Mouse (Mus musculus): ENCODE results near the gene R3hdm4. TPM values are rescaled to one million over a fixed set of nuclear protein-coding genes. Genes with fewer than 3 reads are reported as not detected.

R3hdm4 gene
- 1.5 TPM for polyA plus RNA-seq (2014; fragmentation: Illumina TruSeq; extraction: RNeasy Lipid Tissue Mini Kit (QIAGEN cat#74804); ENCODE audit: low replicate concordance)

DNA sequence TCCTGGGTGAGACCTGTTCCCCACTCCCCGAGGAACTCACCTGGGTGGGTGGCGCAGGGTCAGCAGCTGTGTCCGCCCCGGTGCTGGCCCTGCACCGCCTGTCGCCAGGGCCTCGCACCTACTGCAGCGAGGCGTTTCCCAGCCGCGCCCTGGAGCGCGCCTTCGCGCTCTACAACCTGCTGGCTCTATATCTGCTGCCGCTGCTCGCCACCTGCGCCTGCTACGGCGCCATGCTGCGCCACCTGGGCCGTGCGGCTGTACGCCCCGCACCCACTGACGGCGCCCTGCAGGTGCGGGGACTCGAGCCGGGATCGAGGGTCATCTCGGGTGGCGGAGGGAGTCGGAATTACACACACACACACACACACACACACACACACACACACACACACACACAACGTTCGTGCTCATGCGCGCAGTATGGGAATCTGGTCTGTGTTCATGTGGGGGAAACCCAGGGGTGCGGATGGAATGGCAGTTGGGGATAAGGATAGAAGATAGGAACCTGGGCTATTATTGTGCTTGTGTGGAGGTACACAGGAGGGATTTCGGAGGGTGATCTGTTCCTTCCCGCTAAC lies at the start of gene R3hdm4:
R3hdm4 (minus strand) TSS at position 251 of the 578 bp plus-strand sequence.

DNA sequence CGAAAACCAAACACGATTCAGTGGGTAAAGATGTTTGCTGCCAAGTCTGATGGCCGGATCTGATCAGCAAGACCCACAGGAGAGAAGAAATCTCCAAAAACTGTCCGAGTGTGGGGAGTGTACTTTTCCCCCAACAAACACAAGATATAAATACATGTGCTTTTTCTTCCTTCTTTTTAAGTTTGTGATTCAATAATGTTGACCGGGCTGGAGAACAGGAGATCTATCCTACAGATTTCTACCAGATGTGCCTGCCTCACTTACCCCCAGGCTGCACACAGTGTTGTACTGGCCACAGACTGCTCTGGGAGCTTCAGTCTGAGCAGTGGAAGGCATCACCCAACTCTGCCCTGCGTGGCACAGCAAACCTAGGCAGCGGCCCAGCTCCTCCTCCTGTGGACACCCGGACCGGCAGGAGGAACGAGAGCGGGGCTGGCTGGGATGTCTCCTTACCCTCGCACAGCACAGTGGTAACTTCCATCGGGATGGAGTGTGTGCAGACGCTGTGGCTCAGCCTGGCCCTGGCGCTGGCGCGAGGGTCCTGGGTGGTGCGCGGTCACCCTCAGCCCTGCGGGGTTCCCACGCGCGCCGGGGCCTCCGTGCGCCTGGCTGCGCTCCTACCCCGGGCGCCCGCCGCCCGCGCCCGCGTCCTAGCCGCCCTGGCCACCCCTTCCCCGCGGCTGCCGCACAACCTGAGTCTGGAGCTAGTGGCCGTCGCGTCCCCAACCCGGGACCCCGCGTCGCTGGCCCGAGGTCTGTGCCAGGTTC lies 49.6 kb upstream of the R3hdm4 start, which contains the start of gene Grin3b:
Grin3b (plus strand) TSS at position 301 of the 768 bp plus-strand sequence.

GRCm38 (mm10) chr10:79959847-79960601 lies 39.0 kb upstream of the R3hdm4 start, which contains the start of gene Wdr18:
Gene Wdr18 (plus strand): TSS chr10:79960152.

GRCm38 (mm10) chr10:79926491-79927323 lies 5.7 kb upstream of the R3hdm4 start, which contains the start of gene Arid3a:
Gene Arid3a (plus strand): TSS chr10:79927043.

GRCm38 (mm10) chr10:79916808-79917531 lies 4.0 kb downstream of the R3hdm4 start, which contains the start of gene Kiss1r:
Gene Kiss1r (plus strand): TSS chr10:79916971.

DNA sequence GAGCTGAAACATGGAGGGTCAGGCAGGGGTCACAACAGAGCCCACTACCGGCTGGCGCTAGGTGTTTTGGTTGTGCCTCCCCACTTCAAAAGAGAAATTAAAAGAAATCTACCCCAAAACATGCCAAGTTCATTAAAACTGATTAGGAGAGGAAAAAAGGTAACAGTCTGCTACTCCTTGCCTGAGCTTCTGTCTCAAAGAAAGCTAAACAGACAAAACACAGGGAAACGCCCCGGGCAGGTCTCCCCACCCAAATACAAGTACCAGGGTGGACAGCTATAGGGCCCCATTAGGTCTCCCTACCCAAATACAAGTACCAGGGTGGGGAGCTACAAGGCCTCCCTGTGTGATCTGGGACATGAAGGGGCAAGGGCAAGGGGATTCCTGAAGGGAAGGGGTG lies 10.5 kb downstream of the R3hdm4 start, which contains the start of gene Gm26602:
Gm26602 (plus strand) TSS at position 301 of the 400 bp plus-strand sequence.

GRCm38 (mm10) chr10:79908167-79909091 lies 12.6 kb downstream of the R3hdm4 start, which contains the start of gene Med16:
Gene Med16 (minus strand): TSS chr10:79908923.

DNA sequence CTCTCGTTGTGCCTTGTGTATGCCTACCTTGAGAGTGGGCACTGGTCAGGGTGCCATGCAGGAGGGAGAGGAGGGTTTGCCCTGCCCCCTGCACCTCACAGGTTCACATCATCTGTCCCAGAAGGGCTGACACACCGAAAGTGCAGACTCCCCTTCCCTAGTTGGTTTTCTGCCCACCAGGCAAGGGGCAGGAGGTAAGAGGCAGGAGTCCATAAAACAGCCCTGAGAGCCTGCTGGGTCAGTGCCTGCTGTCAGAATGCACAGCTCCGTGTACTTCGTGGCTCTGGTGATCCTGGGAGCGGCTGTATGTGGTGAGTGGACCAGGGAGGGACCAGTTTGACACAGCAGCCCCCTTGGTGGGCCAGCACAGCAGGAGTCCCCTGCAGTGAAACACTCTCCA lies 30.3 kb downstream of the R3hdm4 start, which contains the start of gene Cfd:
Cfd (plus strand) TSS at position 184 of the 400 bp plus-strand sequence.

DNA sequence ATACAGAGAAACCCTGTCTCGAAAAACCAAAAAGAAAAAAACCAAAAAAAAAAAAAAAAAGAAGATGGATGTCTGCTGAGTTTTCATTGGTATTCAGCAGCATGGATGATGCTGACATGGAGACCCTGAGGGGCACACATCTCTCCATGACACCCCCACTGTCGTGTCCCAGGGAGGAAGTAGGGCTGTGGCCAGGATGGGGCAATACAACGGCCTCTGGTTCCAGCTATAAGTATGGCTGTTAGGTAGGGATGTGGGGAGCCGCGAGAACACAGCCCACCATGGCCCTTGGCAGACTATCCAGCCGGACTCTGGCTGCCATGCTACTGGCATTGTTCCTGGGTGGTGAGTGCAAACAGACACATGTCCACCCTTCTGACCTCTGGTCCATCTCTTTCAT lies 35.0 kb downstream of the R3hdm4 start, which contains the start of gene Elane:
Elane (plus strand) TSS at position 194 of the 400 bp plus-strand sequence.

DNA sequence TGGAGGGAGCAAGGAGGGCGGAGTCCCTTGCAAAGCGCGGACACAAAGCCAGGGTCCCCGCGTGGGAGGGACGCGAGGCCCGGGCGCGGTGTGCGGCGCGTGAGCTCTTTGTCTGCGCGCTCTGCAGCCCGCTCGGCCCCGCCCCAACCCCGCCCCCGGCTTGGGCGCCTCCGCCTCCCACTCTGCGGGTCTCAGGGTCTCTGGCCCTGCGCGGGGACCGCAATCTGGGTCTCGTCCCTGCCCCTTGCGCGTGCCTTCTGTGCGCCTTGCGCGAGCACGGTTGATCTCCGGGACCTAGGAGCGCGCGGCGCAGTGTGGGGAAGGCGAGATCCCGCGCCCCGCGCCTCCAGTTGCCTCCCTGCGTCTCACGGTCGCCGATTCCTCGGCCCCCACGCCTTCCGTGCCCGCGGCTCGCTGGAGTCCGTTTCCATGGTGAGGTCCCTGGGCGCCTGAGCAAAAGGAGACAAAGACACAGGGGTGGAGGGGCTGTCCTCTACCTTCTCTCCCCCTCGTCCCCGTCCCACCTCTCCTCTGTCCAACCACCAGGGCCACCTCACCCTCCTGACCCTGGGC lies 46.6 kb downstream of the R3hdm4 start, which contains the start of the genes Prtn3 and Plppr3:
Prtn3 (plus strand) TSS at position 187 of the 573 bp plus-strand sequence.
Plppr3 (minus strand) TSS at position 345 of the 573 bp plus-strand sequence.

Other genes with a start within 250 kb of the R3hdm4 start
- gene Cdc34, start 239.0 kb downstream of the R3hdm4 start, polyA plus RNA-seq (2014; fragmentation: Illumina TruSeq; extraction: RNeasy Lipid Tissue Mini Kit (QIAGEN cat#74804); ENCODE audit: low replicate concordance), result not detected
- gene Gzmm, start 232.2 kb downstream of the R3hdm4 start, polyA plus RNA-seq (2014; fragmentation: Illumina TruSeq; extraction: RNeasy Lipid Tissue Mini Kit (QIAGEN cat#74804); ENCODE audit: low replicate concordance), result not detected
- 328 TPM for gene Bsg, start 216.7 kb downstream of the R3hdm4 start, polyA plus RNA-seq (2014; fragmentation: Illumina TruSeq; extraction: RNeasy Lipid Tissue Mini Kit (QIAGEN cat#74804); ENCODE audit: low replicate concordance)
- gene Hcn2, start 204.6 kb downstream of the R3hdm4 start, polyA plus RNA-seq (2014; fragmentation: Illumina TruSeq; extraction: RNeasy Lipid Tissue Mini Kit (QIAGEN cat#74804); ENCODE audit: low replicate concordance), result not detected
- gene Polrmt, start 174.6 kb downstream of the R3hdm4 start, polyA plus RNA-seq (2014; fragmentation: Illumina TruSeq; extraction: RNeasy Lipid Tissue Mini Kit (QIAGEN cat#74804); ENCODE audit: low replicate concordance), result not detected
- not detected for gene Fgf22, start 166.1 kb downstream of the R3hdm4 start, polyA plus RNA-seq (2014; fragmentation: Illumina TruSeq; extraction: RNeasy Lipid Tissue Mini Kit (QIAGEN cat#74804); ENCODE audit: low replicate concordance)
- 0.41 TPM for gene Rnf126, start 154.3 kb downstream of the R3hdm4 start, polyA plus RNA-seq (2014; fragmentation: Illumina TruSeq; extraction: RNeasy Lipid Tissue Mini Kit (QIAGEN cat#74804); ENCODE audit: low replicate concordance)
- gene Fstl3, start 143.9 kb downstream of the R3hdm4 start, polyA plus RNA-seq (2014; fragmentation: Illumina TruSeq; extraction: RNeasy Lipid Tissue Mini Kit (QIAGEN cat#74804); ENCODE audit: low replicate concordance), result 0.45 TPM
- gene Prss57, start 130.2 kb downstream of the R3hdm4 start, polyA plus RNA-seq (2014; fragmentation: Illumina TruSeq; extraction: RNeasy Lipid Tissue Mini Kit (QIAGEN cat#74804); ENCODE audit: low replicate concordance), result not detected
- gene Palm, start 127.6 kb downstream of the R3hdm4 start, polyA plus RNA-seq (2014; fragmentation: Illumina TruSeq; extraction: RNeasy Lipid Tissue Mini Kit (QIAGEN cat#74804); ENCODE audit: low replicate concordance), result not detected
- 3.9 TPM for gene Misp, start 100.2 kb downstream of the R3hdm4 start, polyA plus RNA-seq (2014; fragmentation: Illumina TruSeq; extraction: RNeasy Lipid Tissue Mini Kit (QIAGEN cat#74804); ENCODE audit: low replicate concordance)
- gene Ptbp1, start 66.8 kb downstream of the R3hdm4 start, polyA plus RNA-seq (2014; fragmentation: Illumina TruSeq; extraction: RNeasy Lipid Tissue Mini Kit (QIAGEN cat#74804); ENCODE audit: low replicate concordance), result 52.9 TPM
- not detected for gene Prtn3, start 46.7 kb downstream of the R3hdm4 start, polyA plus RNA-seq (2014; fragmentation: Illumina TruSeq; extraction: RNeasy Lipid Tissue Mini Kit (QIAGEN cat#74804); ENCODE audit: low replicate concordance)
- gene Plppr3, start 46.6 kb downstream of the R3hdm4 start, polyA plus RNA-seq (2014; fragmentation: Illumina TruSeq; extraction: RNeasy Lipid Tissue Mini Kit (QIAGEN cat#74804); ENCODE audit: low replicate concordance), result not detected
- gene Elane, start 35.0 kb downstream of the R3hdm4 start, polyA plus RNA-seq (2014; fragmentation: Illumina TruSeq; extraction: RNeasy Lipid Tissue Mini Kit (QIAGEN cat#74804); ENCODE audit: low replicate concordance), result not detected
- gene Cfd, start 30.4 kb downstream of the R3hdm4 start, polyA plus RNA-seq (2014; fragmentation: Illumina TruSeq; extraction: RNeasy Lipid Tissue Mini Kit (QIAGEN cat#74804); ENCODE audit: low replicate concordance), result 0.67 TPM
- 0.11 TPM for gene Med16, start 12.3 kb downstream of the R3hdm4 start, polyA plus RNA-seq (2014; fragmentation: Illumina TruSeq; extraction: RNeasy Lipid Tissue Mini Kit (QIAGEN cat#74804); ENCODE audit: low replicate concordance)
- gene Gm26602, start 10.4 kb downstream of the R3hdm4 start, polyA plus RNA-seq (2014; fragmentation: Illumina TruSeq; extraction: RNeasy Lipid Tissue Mini Kit (QIAGEN cat#74804); ENCODE audit: low replicate concordance), result not detected
- gene Kiss1r, start 4.2 kb downstream of the R3hdm4 start, polyA plus RNA-seq (2014; fragmentation: Illumina TruSeq; extraction: RNeasy Lipid Tissue Mini Kit (QIAGEN cat#74804); ENCODE audit: low replicate concordance), result not detected
- 2.3 TPM for gene Arid3a, start 5.8 kb upstream of the R3hdm4 start, polyA plus RNA-seq (2014; fragmentation: Illumina TruSeq; extraction: RNeasy Lipid Tissue Mini Kit (QIAGEN cat#74804); ENCODE audit: low replicate concordance)
- 1.0 TPM for gene Wdr18, start 38.9 kb upstream of the R3hdm4 start, polyA plus RNA-seq (2014; fragmentation: Illumina TruSeq; extraction: RNeasy Lipid Tissue Mini Kit (QIAGEN cat#74804); ENCODE audit: low replicate concordance)
- gene Grin3b, start 49.5 kb upstream of the R3hdm4 start, polyA plus RNA-seq (2014; fragmentation: Illumina TruSeq; extraction: RNeasy Lipid Tissue Mini Kit (QIAGEN cat#74804); ENCODE audit: low replicate concordance), result not detected
- 0.45 TPM for gene Tmem259, start 63.1 kb upstream of the R3hdm4 start, polyA plus RNA-seq (2014; fragmentation: Illumina TruSeq; extraction: RNeasy Lipid Tissue Mini Kit (QIAGEN cat#74804); ENCODE audit: low replicate concordance)
- 1.9 TPM for gene Cnn2, start 67.4 kb upstream of the R3hdm4 start, polyA plus RNA-seq (2014; fragmentation: Illumina TruSeq; extraction: RNeasy Lipid Tissue Mini Kit (QIAGEN cat#74804); ENCODE audit: low replicate concordance)
- gene Abca7, start 75.3 kb upstream of the R3hdm4 start, polyA plus RNA-seq (2014; fragmentation: Illumina TruSeq; extraction: RNeasy Lipid Tissue Mini Kit (QIAGEN cat#74804); ENCODE audit: low replicate concordance), result 0.11 TPM
- gene Arhgap45, start 95.4 kb upstream of the R3hdm4 start, polyA plus RNA-seq (2014; fragmentation: Illumina TruSeq; extraction: RNeasy Lipid Tissue Mini Kit (QIAGEN cat#74804); ENCODE audit: low replicate concordance), result 0.19 TPM
- gene Polr2e, start 118.6 kb upstream of the R3hdm4 start, polyA plus RNA-seq (2014; fragmentation: Illumina TruSeq; extraction: RNeasy Lipid Tissue Mini Kit (QIAGEN cat#74804); ENCODE audit: low replicate concordance), result not detected
- 27.2 TPM for gene Gpx4, start 126.0 kb upstream of the R3hdm4 start, polyA plus RNA-seq (2014; fragmentation: Illumina TruSeq; extraction: RNeasy Lipid Tissue Mini Kit (QIAGEN cat#74804); ENCODE audit: low replicate concordance)
- gene Sbno2, start 184.4 kb upstream of the R3hdm4 start, polyA plus RNA-seq (2014; fragmentation: Illumina TruSeq; extraction: RNeasy Lipid Tissue Mini Kit (QIAGEN cat#74804); ENCODE audit: low replicate concordance), result 0.52 TPM
- gene Stk11, start 194.6 kb upstream of the R3hdm4 start, polyA plus RNA-seq (2014; fragmentation: Illumina TruSeq; extraction: RNeasy Lipid Tissue Mini Kit (QIAGEN cat#74804); ENCODE audit: low replicate concordance), result 3.0 TPM
- gene Atp5d, start 217.4 kb upstream of the R3hdm4 start, polyA plus RNA-seq (2014; fragmentation: Illumina TruSeq; extraction: RNeasy Lipid Tissue Mini Kit (QIAGEN cat#74804); ENCODE audit: low replicate concordance), result 1.8 TPM
- not detected for gene Cbarp, start 219.6 kb upstream of the R3hdm4 start, polyA plus RNA-seq (2014; fragmentation: Illumina TruSeq; extraction: RNeasy Lipid Tissue Mini Kit (QIAGEN cat#74804); ENCODE audit: low replicate concordance)
- gene Midn, start 227.1 kb upstream of the R3hdm4 start, polyA plus RNA-seq (2014; fragmentation: Illumina TruSeq; extraction: RNeasy Lipid Tissue Mini Kit (QIAGEN cat#74804); ENCODE audit: low replicate concordance), result 7.7 TPM
- 12.5 TPM for gene Cirbp, start 244.8 kb upstream of the R3hdm4 start, polyA plus RNA-seq (2014; fragmentation: Illumina TruSeq; extraction: RNeasy Lipid Tissue Mini Kit (QIAGEN cat#74804); ENCODE audit: low replicate concordance)

All from small intestine, adult 10 weeks (tissue).